Mouse (Mus musculus): Measurements from ENCODE around the gene Ldah. TPM values are rescaled to one million over a fixed set of nuclear protein-coding genes. Genes with fewer than 3 reads are reported as not detected.

Ldah gene
- polyA plus RNA-seq, 1 experiment from 2014 or later: 63.2 TPM

Other genes with a start within 250 kb of the Ldah start
- 54.4 and 55.7 TPM in 2 replicates for gene Apob, start 230.5 kb upstream of the Ldah start, polyA plus RNA-seq (2015; fragmentation: Nextera tagmentation; extraction: Ambion mirVana)
- not detected in 2 replicates for gene Gdf7, start 93.8 kb downstream of the Ldah start, polyA plus RNA-seq (2015; fragmentation: Nextera tagmentation; extraction: Ambion mirVana)
- 21.4 and 23.4 TPM in 2 replicates for gene Hs1bp3, start 105.3 kb downstream of the Ldah start, polyA plus RNA-seq (2015; fragmentation: Nextera tagmentation; extraction: Ambion mirVana)